8 mouse cellular contexts compared by ENCODE assay signal in genomic region chr6:37415034-37415433, GRCm38 (mm10). TPM values are rescaled to one million over a fixed set of nuclear protein-coding genes. Genes with fewer than 3 reads are reported as not detected.
DNase-seq lines count a peak whose midpoint lies in the region; ATAC-seq and TF ChIP-seq lines count a peak whose summit lies in the region.

No protein-coding gene starts in this region.

- H3K4me2 ChIP-seq in hindbrain, postnatal 0 days (ENCODE audit: low read depth, low read length): no peak overlapping the region
- H3K4me2 ChIP-seq in kidney, embryonic 16.5 days (replicated peaks; ENCODE audit: low read depth, low read length): no peak overlapping the region
- H3K4me2 ChIP-seq in neural tube, embryonic 13.5 days: no peak overlapping the region

- H3K4me3 ChIP-seq in hindbrain, embryonic 10.5 days: no peak overlapping the region
- H3K4me3 ChIP-seq in hindbrain, postnatal 0 days (ENCODE audit: low read length): no peak overlapping the region
- no peak overlapping the region for H3K4me3 ChIP-seq in kidney, embryonic 16.5 days (ENCODE audit: low read length)
- H3K4me3 ChIP-seq in neural tube, embryonic 13.5 days: no peak overlapping the region

- H3K27ac ChIP-seq in hindbrain, embryonic 10.5 days: no peak overlapping the region; the same call in 1 of the 2 replicates
- H3K27ac ChIP-seq in hindbrain, postnatal 0 days: no peak overlapping the region
- peak overlapping the region; percentile 84 for H3K27ac ChIP-seq in kidney, embryonic 16.5 days (ENCODE audit: low read length)
- no peak overlapping the region for H3K27ac ChIP-seq in neural tube, embryonic 13.5 days (replicated peaks)

- H3K9me3 ChIP-seq in hindbrain, embryonic 10.5 days: no peaks in the 10 kb centered on the region
- no peaks in the 10 kb centered on the region for H3K9me3 ChIP-seq in hindbrain, postnatal 0 days (ENCODE audit: low read length)
- H3K9me3 ChIP-seq in kidney, embryonic 16.5 days (ENCODE audit: low read length): no peaks in the 10 kb centered on the region
- H3K9me3 ChIP-seq in neural tube, embryonic 13.5 days: no peaks in the 10 kb centered on the region

- H3K9ac ChIP-seq in hindbrain, postnatal 0 days (replicated peaks; ENCODE audit: low read length): no peak overlapping the region
- 0 out of 2 replicates have a peak overlapping the region, but pooled peaks have one; percentile 13 for H3K9ac ChIP-seq in kidney, embryonic 16.5 days (replicated peaks; ENCODE audit: low read length)
- H3K9ac ChIP-seq in neural tube, embryonic 13.5 days: no peak overlapping the region

- peaks cover 23% of the 10 kb centered on the region for H3K4me1 ChIP-seq in hindbrain, embryonic 10.5 days (replicated peaks)
- 0 out of 2 replicates have a peak, but pooled peaks cover 3% of the 10 kb centered on the region for H3K4me1 ChIP-seq in hindbrain, postnatal 0 days (ENCODE audit: insufficient read depth, low read length)
- H3K4me1 ChIP-seq in kidney, embryonic 16.5 days (ENCODE audit: insufficient read depth, low read length): peaks cover 73% of the 10 kb centered on the region
- peaks cover 16% of the 10 kb centered on the region for H3K4me1 ChIP-seq in neural tube, embryonic 13.5 days (replicated peaks)

- TF ChIP-seq CTCF in hindbrain, postnatal 0 days (IDR thresholded peaks at IDR 0.05; ENCODE audit: low read depth): no peak

- no peaks in the 10 kb centered on the region for H3K27me3 ChIP-seq in hindbrain, embryonic 10.5 days (ENCODE audit: insufficient read depth, poor library complexity, severe bottlenecking)
- H3K27me3 ChIP-seq in hindbrain, postnatal 0 days (ENCODE audit: insufficient read depth, low read length): no peaks in the 10 kb centered on the region
- no peaks in the 10 kb centered on the region for H3K27me3 ChIP-seq in kidney, embryonic 16.5 days (ENCODE audit: insufficient read depth, low read length)
- no peaks in the 10 kb centered on the region for H3K27me3 ChIP-seq in neural tube, embryonic 13.5 days

- 59% methylated on average over 7 of the region's 7 CpGs for WGBS in hindbrain, embryonic 10.5 days
- WGBS in hindbrain, postnatal 0 days: 55% methylated on average over 7 of the region's 7 CpGs
- WGBS in kidney, embryonic 16.5 days: 28% methylated on average over 7 of the region's 7 CpGs
- WGBS in neural tube, embryonic 13.5 days: 54% methylated on average over 7 of the region's 7 CpGs

- H3K36me3 ChIP-seq in hindbrain, embryonic 10.5 days: no peaks in the 10 kb centered on the region
- H3K36me3 ChIP-seq in hindbrain, postnatal 0 days (ENCODE audit: insufficient read depth, low read length): no peaks in the 10 kb centered on the region
- H3K36me3 ChIP-seq in kidney, embryonic 16.5 days (ENCODE audit: insufficient read depth, low read length): no peaks in the 10 kb centered on the region
- no peaks in the 10 kb centered on the region for H3K36me3 ChIP-seq in neural tube, embryonic 13.5 days

- ATAC-seq in hindbrain, postnatal 0 days: no peak
- ATAC-seq in kidney, embryonic 16.5 days (ENCODE audit: low FRiP score, low TSS enrichment): peak; percentile 90
- ATAC-seq in neural tube, embryonic 13.5 days (ENCODE audit: low read depth): 0 out of 2 replicates have a peak, but pooled peaks have one; percentile 32

- DNase-seq in hindbrain, embryonic 10.5 days (ENCODE audit: low spot score): peak; percentile 38
- DNase-seq in hindbrain, postnatal 0 days (ENCODE audit: low spot score): no peak
- DNase-seq in heart, adult 18-20 months: peak; percentile 73 to 75
- DNase-seq in frontal cortex, postnatal 14 days (ENCODE audit: low spot score in 2 of 2): no peak
- DNase-seq in adrenal gland, adult 2 months: no peak
- DNase-seq in cerebellum, postnatal 25 days: no peak

RNA-seq across cellular contexts. Expression of gene Creb3l2, which starts 26.9 kb away (rescaled TPM):
- 7.6 and 9.4 TPM in 2 replicates for polyA plus RNA-seq in hindbrain, embryonic 10.5 days (2016; fragmentation: Nextera tagmentation; extraction: Ambion mirVana)
- 5.5 and 6.3 TPM in 2 replicates for total RNA-seq in hindbrain, postnatal 0 days (2014; rRNA removed)
- polyA plus RNA-seq in hindbrain, postnatal 0 days (2015; fragmentation: Nextera tagmentation; extraction: Ambion mirVana): 1.9 and 2.2 TPM in 2 replicates
- 10 to 100 TPM; 23.2 to 24.1 TPM for total RNA-seq in heart, adult 18-20 months (2021)
- 31.7 and 34.9 TPM in 2 replicates for polyA plus RNA-seq in kidney, embryonic 16.5 days (2015; fragmentation: Nextera tagmentation; extraction: Ambion mirVana)
- 5.7 and 7.5 TPM in 2 replicates for polyA plus RNA-seq in neural tube, embryonic 13.5 days (2015; fragmentation: Nextera tagmentation; extraction: Ambion mirVana)
- total RNA-seq in adrenal gland, adult 2 months (2021): 10 to 100 TPM; 69.4 to 85.5 TPM
- polyA plus RNA-seq in adrenal gland, adult 2 months (2012; rRNA removed): 36.9 and 48.4 TPM in 2 replicates

Comparison
In these comparisons a context has a peak if more than half of its experiments do, and no peak if none do; other contexts are left out.
1. DNase-seq: peak in hindbrain, embryonic 10.5 days (single experiment) and heart, adult 18-20 months (2 of 2); none in hindbrain, postnatal 0 days (single experiment), frontal cortex, postnatal 14 days (0 of 2), adrenal gland, adult 2 months (single experiment) and cerebellum, postnatal 25 days (0 of 2).